Mouse (Mus musculus): ENCODE results near the gene Adamts7.

Gene Adamts7

DNA sequence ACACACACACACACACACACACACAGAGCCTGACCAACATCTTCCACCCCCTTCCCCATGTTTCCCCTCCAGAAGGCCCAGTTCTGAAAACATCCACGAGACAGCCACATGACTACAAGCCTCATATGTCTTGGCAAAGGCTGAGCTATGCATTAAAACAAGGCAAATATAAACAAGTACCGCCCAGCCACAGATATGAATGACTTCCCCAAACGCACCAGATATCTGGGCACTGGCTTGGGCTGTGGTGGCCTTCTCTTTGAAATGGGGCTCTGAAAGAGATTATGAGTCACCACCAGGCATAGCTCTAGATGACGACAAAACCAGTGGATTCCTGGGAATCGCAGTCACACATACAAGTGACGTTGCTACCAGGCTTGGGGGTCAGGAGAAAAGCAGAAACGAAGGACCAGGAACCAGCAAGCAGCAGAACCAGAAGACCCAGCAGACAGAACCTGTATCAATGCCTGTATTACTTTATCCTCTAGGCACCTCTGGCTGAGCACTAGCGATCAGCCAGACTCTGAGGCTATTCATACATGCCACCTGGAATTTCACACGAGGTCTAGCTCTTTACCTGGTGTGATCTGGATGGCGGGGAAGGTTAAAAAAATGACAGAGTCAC is 72.5 kb downstream of the Adamts7 start:
- no peak for DNase-seq (ENCODE audit: low spot score in 2 of 2)

DNA sequence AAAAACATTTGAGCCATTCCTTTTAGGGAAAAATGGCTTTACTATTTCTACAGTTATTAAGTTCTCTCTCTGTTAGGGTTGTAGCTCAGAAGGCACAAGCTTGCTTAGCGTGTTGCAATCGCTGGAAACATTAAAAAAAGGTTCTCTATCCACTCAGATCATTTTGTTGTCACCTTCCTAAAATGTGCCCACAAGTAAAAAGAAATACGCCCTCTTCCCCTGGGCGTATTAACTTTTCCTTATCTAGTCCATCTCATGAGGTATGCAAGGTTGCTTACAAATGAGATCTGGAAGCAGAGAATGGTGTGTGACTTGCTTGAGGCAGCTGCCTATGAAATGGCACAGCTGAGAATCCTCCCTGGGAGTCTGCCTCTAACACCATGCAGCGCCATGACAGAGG is 73.9 kb downstream of the Adamts7 start:
- DNase-seq (ENCODE audit: low spot score in 2 of 2): no peak

DNA sequence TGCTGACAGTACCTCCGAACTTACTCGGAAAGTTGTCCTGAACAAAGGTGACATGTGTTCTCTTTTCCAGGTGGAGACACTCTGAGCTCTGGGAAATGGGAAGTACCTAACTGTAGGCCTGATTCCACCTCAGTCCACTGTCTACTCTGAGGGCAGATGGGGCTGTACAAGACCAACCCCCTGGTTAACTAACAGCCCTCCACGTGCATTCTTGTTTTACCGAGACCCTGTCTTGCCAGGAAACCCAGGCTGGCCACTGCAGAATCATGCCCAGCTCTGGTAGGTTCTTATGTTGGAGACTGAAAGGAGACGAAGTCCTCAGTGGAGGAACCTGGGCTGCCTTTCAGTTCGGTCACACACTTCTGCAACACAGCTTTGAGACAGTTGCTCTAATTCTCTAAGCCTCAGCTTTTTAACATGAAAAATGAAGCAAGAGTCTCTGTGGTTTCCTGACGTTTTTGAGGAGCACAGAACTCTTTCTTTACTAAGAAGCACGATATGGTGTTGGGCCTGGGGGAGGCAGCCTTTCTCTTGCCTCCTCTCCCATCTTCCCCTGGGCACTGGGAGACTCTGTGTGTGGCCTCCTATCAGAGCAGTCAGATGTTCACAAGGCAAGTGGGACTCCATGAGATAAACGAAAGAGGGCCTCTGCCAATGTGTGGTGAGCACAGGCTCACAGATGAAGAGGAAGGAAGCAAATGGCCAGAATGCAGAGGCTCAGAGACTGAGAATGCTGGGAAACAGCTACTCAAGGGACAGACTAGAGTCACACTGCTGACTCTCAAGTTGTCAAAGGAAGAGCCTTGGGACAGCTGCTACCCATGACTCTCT is 74.6 kb downstream of the Adamts7 start:
- DNase-seq (ENCODE audit: low spot score in 2 of 2): peak in 1 of 2 experiments; percentile 71

DNA sequence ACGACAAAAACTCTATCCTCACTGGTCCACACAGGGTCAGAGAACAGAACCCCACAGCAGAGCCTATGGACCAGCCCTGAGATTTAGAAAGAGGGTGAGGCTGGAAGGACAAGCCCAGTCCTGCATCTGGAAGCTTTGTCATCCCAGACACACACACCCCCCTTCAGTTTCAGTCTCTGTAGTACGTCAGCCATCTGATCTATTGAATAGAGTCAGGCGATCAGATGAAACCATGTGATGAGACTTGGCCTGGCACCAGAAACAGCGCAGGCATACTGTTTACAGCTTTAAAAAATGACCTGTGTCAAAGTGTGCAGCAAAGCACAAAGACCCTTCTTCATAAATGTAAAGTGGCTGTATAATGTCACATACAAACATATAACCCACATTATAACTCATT is 77.7 kb downstream of the Adamts7 start:
- no peak for DNase-seq (ENCODE audit: low spot score in 2 of 2)

DNA sequence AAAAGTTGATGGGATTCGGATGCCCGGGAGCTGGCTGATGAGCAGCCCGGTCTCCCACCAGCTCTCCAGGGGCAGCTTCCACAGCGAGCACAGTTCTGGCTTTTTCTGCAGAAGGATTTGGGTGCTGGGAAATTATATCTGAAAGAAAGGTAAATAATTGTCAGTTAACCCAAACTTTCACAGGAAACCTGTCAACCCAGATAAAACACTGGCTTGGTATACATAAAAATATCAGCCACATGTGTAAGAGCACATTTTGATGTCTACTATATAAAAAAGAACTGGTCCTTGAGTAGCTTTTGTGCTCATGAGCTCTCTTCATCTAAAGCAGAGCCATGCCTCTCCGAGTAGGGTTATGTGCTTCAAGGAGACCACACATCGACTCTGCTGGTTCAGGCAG is 78.2 kb downstream of the Adamts7 start:
- no peak for DNase-seq (ENCODE audit: low spot score in 2 of 2)

DNA sequence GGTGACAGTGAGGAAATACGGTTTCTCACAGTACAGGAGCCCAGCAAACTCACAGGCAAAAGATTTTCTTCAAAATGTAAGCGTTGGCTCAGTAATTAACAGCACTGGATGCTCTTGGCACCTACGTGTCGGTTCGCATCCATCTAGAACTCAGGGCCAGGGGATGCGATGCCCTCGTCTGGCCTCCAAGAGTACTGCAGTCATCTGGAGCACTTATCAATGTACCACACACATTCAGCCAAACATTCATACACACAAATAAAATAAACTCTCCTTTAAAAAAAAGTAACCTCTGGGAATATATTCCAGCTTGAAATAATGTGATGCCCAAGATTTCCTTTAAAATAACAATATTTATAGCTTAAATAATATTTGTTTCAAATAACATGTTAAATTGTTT is 78.7 kb downstream of the Adamts7 start:
- peak; percentile 84 to 90 for DNase-seq (ENCODE audit: low spot score in 2 of 2)

DNA sequence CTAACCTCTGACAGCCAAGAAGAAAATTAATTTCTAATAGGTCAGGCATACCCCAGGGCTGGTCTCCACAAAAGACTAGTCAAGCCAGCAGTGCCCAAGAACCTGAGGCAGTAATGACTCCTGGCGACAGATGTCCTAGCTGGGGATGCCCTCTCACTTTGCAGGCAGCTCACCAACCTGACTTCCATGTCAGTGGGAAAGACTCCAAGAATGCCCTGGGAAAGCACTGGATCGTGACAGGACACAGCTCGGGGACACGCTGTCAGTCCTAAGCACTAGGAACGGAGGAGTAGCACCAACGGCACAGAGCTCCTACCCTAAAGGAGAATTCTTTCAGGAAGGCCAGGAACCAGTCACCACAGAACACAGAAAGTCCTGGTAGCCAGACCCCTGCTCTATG is 79.4 kb downstream of the Adamts7 start:
- DNase-seq (ENCODE audit: low spot score in 2 of 2): no peak

DNA sequence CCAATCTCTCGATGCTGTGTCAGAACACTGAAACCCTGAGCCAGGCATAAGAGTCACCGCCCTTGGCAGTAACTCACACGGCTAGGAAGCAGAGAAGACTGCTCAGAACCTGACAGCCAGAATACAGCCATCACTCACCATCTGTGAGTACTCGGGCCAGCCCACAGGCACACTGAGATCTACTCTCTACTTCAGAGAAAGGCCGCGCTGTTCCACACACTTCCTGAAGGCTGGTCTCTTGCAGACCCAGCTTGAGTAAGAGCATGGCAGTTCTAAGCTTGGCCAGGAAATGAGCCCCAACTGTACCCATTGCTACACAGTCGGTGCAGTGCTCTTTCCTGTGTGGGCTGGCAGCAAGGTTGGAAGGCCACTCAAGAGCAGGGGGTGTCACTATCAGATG is 80.0 kb downstream of the Adamts7 start:
- DNase-seq (ENCODE audit: low spot score in 2 of 2): peak in 1 of 2 experiments; percentile 49

DNA sequence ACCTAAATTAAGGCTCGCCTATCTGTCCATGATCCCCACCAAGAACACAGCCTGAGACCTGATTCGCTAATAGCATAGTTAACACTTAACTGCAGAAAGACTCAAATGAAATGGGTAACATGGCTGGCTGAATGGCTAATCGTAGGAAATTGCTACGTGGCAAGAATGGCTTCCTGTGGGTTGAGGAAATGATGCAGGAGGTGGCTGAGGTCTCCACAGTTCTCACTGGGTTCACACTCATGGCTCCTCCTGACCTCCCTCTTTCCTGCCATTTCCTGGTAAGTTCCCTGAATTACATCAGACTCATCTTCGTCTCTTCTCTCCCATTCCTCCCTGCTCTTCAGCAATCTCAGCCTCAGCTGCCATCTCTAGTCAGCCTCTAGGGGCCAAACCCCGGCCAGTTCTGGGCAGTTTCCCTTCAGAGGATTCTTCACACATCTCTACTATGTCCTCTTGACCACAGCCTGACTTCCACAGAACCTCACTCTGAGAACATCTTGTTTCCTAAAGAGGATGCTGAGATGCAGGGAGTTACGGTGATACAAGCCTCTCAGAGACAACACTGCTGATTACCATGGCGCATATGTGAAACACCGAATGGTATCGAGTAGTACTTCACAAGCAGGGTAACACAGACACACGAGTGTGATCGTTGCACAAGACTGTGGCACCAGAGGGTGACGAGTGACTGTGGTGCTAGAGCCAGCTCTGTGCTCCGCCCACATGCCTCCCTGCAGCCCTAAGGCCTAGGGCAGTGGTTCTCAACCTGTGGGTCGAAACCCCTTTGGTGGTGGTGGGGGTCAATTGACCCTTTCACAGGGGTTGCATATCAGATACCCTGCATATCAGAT is 81.7 kb downstream of the Adamts7 start:
- DNase-seq (ENCODE audit: low spot score in 2 of 2): no peak

DNA sequence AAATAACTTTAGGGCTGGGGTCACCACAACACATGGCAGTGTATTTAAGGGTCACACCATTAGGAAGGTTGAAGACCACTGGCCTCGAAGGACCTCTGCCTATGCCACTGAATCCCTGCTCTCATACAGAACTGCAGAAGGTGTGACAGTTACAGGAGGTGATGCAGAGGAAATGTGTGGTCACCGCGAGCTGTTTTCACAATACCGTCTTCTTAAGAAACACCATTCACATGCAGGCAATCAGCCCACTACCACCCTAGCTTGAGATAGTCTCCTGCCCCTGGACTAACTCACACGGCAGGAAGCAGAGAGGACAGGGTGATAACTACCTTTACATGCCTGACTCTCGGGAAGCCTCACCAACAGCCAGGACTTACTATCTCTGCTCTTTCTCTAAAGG is 82.3 kb downstream of the Adamts7 start:
- DNase-seq (ENCODE audit: low spot score in 2 of 2): no peak

DNA sequence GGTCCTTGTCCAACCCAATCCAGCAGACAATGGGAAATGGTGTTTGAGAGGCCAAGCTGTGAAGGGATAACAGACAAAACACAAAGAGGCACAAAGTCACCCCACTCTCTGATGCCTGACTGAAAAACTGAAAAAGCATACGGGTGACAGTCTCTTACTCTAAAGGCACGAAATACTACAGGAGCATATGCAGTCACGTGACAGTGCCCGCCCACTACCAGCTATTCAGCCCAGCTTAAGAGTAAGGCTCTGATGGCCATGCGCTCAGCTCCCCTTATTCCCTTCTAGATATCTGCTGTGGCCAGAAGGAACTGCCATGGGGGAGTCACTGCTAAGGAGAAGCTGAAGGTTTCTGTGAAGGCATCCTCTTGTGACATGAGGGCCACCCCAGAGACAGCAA is 82.9 kb downstream of the Adamts7 start:
- DNase-seq (ENCODE audit: low spot score in 2 of 2): no peak

DNA sequence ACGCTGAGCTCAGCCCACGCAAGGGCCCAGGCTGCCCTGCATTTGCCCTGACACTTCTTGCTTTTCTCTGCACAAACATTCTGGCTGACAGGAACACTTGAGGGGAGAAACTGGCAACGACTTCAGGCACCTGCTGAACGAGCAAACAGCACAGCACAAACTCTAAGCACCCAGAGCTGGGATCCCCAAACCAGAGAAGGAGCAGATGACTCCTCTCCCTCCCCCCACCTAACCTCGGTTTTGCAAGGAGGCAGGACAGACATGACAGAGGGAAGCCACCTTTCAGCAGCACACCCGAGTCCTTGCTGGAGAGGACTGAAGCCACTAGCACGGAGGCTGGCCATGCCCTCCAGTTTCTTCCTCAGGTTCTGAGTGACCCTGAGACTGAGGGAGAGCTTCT is 84.4 kb downstream of the Adamts7 start:
- no peak for DNase-seq (ENCODE audit: low spot score in 2 of 2)

DNA sequence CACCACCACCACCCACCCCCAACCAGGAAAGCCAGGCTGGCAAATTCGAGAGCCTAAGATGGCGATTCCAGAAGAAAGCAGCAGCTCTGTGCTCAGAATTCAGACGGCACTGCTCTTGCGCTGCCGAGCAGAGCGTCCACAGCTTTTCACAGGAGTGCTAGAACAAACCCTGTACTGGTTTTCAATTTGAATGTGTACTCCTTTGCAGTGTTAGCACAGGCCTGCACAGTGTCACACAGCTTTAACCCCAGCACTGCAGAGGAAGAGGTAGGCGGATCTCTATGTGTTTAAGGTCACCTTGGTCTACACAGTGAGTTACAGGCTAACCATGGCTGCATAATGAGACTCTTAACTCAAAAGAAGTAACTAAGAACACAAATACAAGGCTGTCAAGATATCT is 85.5 kb downstream of the Adamts7 start:
- no peak for DNase-seq (ENCODE audit: low spot score in 2 of 2)

DNA sequence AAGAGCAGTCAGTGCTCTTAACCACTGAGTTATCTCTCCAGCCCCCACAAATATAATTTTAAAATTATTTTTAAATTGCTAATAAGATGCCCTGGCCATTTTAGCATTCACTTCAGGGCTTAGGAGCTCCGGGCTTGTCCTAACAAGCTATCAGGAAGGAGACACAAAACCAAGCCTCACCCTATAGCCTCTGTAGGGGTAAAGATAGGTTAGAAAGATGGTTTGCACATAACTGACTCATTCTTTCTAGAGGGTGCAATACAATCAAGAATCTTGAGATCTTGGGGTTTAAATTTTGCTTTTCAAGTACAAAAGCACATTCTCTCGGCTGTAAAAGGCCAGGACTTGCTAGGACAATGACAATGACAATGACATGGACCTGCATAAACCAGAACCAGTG is 86.2 kb downstream of the Adamts7 start:
- no peak for DNase-seq (ENCODE audit: low spot score in 2 of 2)

DNA sequence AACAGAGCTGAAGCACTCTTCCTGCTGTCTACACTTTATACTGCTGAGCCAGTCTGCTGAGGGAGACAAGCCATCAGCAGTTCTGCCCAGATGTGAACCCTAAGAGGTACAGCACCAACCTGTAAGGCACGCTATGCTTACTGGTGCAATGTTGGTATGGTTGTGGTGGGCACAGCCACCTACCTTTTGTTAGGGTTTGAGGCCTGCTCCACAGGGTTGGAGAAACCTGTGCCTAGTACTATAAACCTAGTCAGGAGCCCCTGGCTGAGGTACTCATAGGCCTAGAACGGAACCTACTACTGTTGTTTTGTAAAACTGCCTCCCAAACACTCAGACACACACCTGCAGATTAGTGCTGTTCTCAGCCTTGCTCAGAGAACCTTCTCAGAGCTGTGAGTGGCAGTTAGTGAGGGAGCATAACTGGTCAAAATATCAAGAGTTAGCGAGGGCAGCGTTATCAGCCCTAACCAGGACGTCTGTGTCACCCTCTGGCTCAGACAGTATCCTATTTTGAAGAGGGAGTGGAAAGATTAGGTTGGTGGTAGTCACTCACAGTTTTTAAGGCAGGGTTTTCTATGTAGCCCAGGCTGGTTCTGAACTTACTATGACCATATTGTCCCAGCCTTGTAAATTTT is 87.4 kb downstream of the Adamts7 start:
- peak in 1 of 2 experiments; percentile 69 for DNase-seq (ENCODE audit: low spot score in 2 of 2)

DNA sequence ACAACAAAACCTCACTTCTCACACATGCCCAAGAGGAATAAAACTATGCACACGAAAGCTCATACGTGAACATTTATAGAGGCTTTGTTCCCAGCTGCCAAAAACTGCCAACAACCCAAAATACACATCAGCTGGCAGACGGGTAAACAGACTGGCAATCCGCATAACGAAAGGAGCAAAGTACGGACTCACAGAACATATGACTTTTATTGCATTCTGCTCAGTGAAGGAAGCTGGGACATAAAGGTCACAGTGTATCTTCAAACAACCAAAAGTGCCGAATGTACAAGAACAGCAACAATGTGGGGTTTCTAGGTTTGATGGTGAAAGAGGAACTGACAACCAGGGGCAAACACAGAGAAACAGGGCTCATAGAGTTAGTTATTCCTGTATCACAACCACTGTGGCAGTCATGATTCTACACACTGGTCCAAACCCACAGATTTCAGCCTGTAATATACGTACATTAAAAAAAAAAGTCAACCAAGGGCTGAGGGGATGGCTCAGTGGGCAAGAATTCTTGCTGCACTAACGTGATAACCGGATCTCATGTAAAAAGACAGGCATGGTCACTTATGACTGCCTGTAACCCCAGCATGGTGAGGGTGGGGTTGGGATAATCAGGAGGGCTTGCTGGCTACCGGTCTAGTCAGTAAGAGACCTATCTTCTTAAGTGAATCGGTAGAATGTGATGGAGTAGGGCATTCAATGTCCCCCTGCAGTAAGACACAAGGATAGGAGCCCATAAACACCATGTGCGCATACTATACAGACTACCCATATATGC is 88.3 kb downstream of the Adamts7 start:
- DNase-seq (ENCODE audit: low spot score in 2 of 2): peak in 1 of 2 experiments; percentile 35

DNA sequence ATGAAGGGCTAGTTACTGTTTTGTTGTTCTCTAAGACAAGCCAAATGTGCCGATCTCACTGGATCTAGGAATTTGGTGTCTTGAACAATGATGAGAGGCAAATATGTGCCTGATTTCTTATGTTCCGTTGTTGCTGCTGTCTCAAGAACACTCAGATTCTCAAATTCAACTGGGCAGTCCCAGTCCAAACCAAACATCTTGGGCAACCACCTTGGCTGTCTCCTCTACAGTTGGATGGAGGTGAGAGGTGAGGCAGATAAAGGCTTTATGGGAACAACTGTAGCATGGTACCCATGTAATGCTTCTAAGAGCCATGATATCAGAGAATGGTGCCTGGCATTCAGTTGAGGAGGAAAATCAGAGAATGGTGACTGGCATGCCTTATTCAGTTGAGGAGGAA is 90.3 kb downstream of the Adamts7 start:
- DNase-seq (ENCODE audit: low spot score in 2 of 2): no peak

DNA sequence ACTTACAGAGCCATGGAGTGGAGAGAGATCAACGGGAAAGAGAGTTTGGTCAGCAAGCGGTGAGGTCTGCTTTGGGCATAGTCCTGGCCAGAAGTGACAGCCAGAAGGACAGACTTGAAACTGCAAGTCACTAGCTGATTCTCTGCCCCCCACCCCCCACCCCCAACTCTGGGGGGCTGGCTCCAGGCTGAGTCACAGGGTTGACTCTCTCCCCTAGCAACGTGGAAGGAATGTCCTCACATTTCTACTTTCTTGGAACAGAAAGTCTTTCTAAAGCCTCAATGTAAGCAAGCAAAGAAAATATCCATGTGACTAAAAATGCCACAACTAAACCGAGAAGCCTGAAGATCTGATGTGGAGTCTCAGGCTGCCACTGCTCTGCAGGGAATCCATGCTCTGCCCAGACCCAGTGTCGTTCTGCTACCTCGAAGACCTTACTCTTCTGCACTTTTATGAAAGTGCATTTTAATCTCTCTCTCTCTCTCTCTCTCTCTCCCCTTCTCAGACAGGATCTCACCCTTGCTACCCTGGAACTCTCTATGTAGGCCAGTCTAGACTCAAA is 93.1 kb downstream of the Adamts7 start:
- DNase-seq (ENCODE audit: low spot score in 2 of 2): no peak

DNA sequence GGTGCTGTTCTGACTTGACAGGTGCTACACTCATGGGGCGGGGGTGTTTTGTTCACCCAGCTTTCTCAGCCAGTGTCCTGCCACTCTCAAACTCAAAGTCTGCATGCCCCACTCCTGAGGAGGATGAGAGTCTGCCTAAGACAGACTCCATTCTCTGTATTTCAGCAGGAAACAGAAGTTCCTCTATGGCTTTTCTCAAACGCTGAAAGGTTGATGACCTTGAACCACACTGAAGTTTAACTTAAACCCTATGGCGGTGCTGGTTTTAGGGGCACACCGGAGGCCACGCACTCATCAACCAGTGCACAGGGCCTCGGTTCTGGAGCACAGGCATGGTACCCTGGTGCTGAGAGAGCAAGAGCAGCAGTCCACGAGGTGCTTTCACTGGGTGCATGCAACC is 94.4 kb downstream of the Adamts7 start:
- no peak for DNase-seq (ENCODE audit: low spot score in 2 of 2)

Data from spleen, postnatal 4 days (tissue).